Mouse (Mus musculus): ENCODE measurements around the gene Cdc26. TPM values are rescaled to one million over a fixed set of nuclear protein-coding genes. Genes with fewer than 3 reads are reported as not detected.

Gene Cdc26
- polyA plus RNA-seq, 1 experiment from 2014 or later = 83.1 TPM

Other genes with a start within 250 kb of the Cdc26 start
- gene Zfp37, start 177.6 kb downstream of the Cdc26 start, polyA plus RNA-seq (2014; fragmentation: Nextera tagmentation; extraction: Ambion mirVana) = 32.7 and 33.3 TPM in 2 replicates
- gene Slc31a2, start 146.1 kb downstream of the Cdc26 start, polyA plus RNA-seq (2014; fragmentation: Nextera tagmentation; extraction: Ambion mirVana) = 12.6 and 14.4 TPM in 2 replicates
- gene Fkbp15, start 48.1 kb downstream of the Cdc26 start, polyA plus RNA-seq (2014; fragmentation: Nextera tagmentation; extraction: Ambion mirVana) = 23.5 and 24.3 TPM in 2 replicates
- gene Slc31a1, start 47.9 kb downstream of the Cdc26 start, polyA plus RNA-seq (2014; fragmentation: Nextera tagmentation; extraction: Ambion mirVana) = 47.1 and 48.9 TPM in 2 replicates
- gene Prpf4, start 155 bp upstream of the Cdc26 start, polyA plus RNA-seq (2014; fragmentation: Nextera tagmentation; extraction: Ambion mirVana) = 15.0 and 16.1 TPM in 2 replicates
- not detected in 2 replicates for gene Rnf183, start 26.6 kb upstream of the Cdc26 start, polyA plus RNA-seq (2014; fragmentation: Nextera tagmentation; extraction: Ambion mirVana)
- 9.8 and 13.5 TPM in 2 replicates for gene Wdr31, start 62.3 kb upstream of the Cdc26 start, polyA plus RNA-seq (2014; fragmentation: Nextera tagmentation; extraction: Ambion mirVana)
- gene Bspry, start 71.4 kb upstream of the Cdc26 start, polyA plus RNA-seq (2014; fragmentation: Nextera tagmentation; extraction: Ambion mirVana) = 0.86 and 1.2 TPM in 2 replicates
- gene Hdhd3, start 94.8 kb upstream of the Cdc26 start, polyA plus RNA-seq (2014; fragmentation: Nextera tagmentation; extraction: Ambion mirVana) = 11.7 and 13.3 TPM in 2 replicates
- 73.4 and 75.2 TPM in 2 replicates for gene Alad, start 111.3 kb upstream of the Cdc26 start, polyA plus RNA-seq (2014; fragmentation: Nextera tagmentation; extraction: Ambion mirVana)
- gene Pole3, start 116.4 kb upstream of the Cdc26 start, polyA plus RNA-seq (2014; fragmentation: Nextera tagmentation; extraction: Ambion mirVana) = 52.7 and 58.3 TPM in 2 replicates
- 0.24 and 0.76 TPM in 2 replicates for gene 4933430I17Rik, start 116.7 kb upstream of the Cdc26 start, polyA plus RNA-seq (2014; fragmentation: Nextera tagmentation; extraction: Ambion mirVana)
- gene Rgs3, start 151.2 kb upstream of the Cdc26 start, polyA plus RNA-seq (2014; fragmentation: Nextera tagmentation; extraction: Ambion mirVana) = 35.2 and 42.9 TPM in 2 replicates

All from hindbrain, embryonic 14.5 days (tissue).